ENCODE assay signal across 16 mouse cellular contexts in the genomic region with DNA sequence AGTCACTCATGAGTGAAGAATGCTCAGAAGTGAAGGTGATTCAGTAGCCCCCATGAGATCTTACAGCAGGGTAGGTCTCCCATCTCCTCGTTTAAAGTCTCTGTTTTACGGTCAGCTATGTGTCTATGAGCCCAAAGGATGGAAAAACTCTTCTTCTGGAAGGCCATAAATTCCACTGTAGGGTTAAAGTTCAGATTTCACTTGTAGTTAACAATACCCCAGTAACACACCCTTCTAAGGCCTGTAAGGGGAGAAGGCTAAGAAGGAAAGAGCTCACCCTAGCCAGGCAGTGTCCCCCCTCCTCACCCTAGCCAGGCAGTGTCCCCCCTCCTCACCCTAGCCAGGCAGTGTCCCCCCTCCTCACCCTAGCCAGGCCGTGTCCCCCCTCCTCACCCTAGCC.
"Had no signal": no experiment of that assay in that cellular context is flagged by ENCODE, and none has a peak within 500 bp of the region (broad histone marks: within the 10 kb centered on the region; RNA-seq: fewer than 3 reads in every experiment).

No protein-coding gene starts in this region.

- H3K27me3 ChIP-seq: neural tube, embryonic 13.5 days; neural tube, embryonic 15.5 days; stomach, embryonic 15.5 days had no signal

- H3K4me1 ChIP-seq: stomach, embryonic 15.5 days had no signal

- DNase-seq: retina, postnatal 1 day; right cerebral cortex, adult 18-20 months; right cerebral cortex, postnatal 14 days; right cerebral cortex, postnatal 25 days; right cerebral cortex, postnatal 4 days; spleen, adult 18-20 months; thymus, adult 18-20 months; thymus, adult 2 months; thymus, postnatal 14 days; thymus, postnatal 25 days; thymus, postnatal 36 days; thymus, postnatal 4 days had no signal

- H3K9ac ChIP-seq: neural tube, embryonic 13.5 days; neural tube, embryonic 15.5 days; stomach, embryonic 15.5 days had no signal

- H3K27ac ChIP-seq: neural tube, embryonic 13.5 days; neural tube, embryonic 15.5 days; stomach, embryonic 15.5 days; stomach, postnatal 0 days had no signal

- H3K4me2 ChIP-seq: neural tube, embryonic 13.5 days; neural tube, embryonic 15.5 days; stomach, embryonic 15.5 days had no signal

- H3K9me3 ChIP-seq: neural tube, embryonic 13.5 days; neural tube, embryonic 15.5 days; stomach, embryonic 15.5 days had no signal

- H3K36me3 ChIP-seq: neural tube, embryonic 15.5 days; stomach, embryonic 15.5 days had no signal

- H3K4me3 ChIP-seq: neural tube, embryonic 13.5 days; neural tube, embryonic 15.5 days; stomach, embryonic 15.5 days had no signal
